ENCODE assay signal across 9 mouse cellular contexts in the genomic region with DNA sequence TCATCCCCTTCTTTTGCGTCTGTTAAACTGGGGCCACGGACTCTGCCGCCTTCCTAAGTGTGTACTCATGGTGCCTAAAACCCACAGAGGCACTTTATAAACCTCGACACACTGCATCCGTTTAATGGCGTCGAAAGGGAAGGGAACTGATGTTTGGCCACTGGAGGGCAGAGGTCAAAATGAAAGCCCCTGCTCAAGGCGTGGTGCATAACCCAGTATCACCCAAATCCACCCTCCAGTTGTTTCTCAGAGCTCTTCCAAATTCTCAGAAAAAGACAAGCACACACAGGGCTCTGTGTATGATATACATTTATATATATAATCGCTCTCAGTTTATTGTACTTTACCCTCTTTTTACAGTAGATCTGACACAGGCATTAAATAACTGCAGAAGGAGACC. TPM values are rescaled to one million over a fixed set of nuclear protein-coding genes. Genes with fewer than 3 reads are reported as not detected.
A peak's percentile ranks its signal among the peaks of the same experiment; 100 is the strongest.
DNase-seq lines count a peak whose midpoint lies in the region; ATAC-seq lines count a peak whose summit lies in the region.
"Had no signal": no experiment of that assay in that cellular context is flagged by ENCODE, and none has a peak within 500 bp of the region (broad histone marks: within the 10 kb centered on the region; RNA-seq: fewer than 3 reads in every experiment).

No protein-coding gene starts in this region.

- H3K4me2 ChIP-seq in heart, embryonic 11.5 days, result peak overlapping the region; percentile 41
- H3K4me2 ChIP-seq in neural tube, embryonic 12.5 days (replicated peaks), result 0 out of 2 replicates have a peak overlapping the region, but pooled peaks have one; percentile 38
- peak overlapping the region; percentile 61 for H3K4me2 ChIP-seq in liver, embryonic 11.5 days

- no peaks in the 10 kb centered on the region for H3K36me3 ChIP-seq in heart, embryonic 11.5 days (ENCODE audit: control insufficient read depth, insufficient read depth, low read length)
- peaks cover 3% of the 10 kb centered on the region; the same call in 1 of the 2 replicates for H3K36me3 ChIP-seq in neural tube, embryonic 12.5 days
- peaks cover 3% of the 10 kb centered on the region; the same call in 1 of the 2 replicates for H3K36me3 ChIP-seq in liver, embryonic 11.5 days (ENCODE audit: control insufficient read depth, insufficient read depth, low read length)

- H3K9me3 ChIP-seq in heart, embryonic 11.5 days (replicated peaks; ENCODE audit: control insufficient read depth, low read length), result no peaks in the 10 kb centered on the region
- H3K9me3 ChIP-seq in neural tube, embryonic 12.5 days, result no peaks in the 10 kb centered on the region
- H3K9me3 ChIP-seq in liver, embryonic 11.5 days (ENCODE audit: control insufficient read depth, low read length), result no peaks in the 10 kb centered on the region

- DNase-seq in heart, adult 18-20 months, result no peak
- DNase-seq in neural tube, embryonic 10.5 days (ENCODE audit: extremely low spot score, low spot score), result no peak
- DNase-seq in liver, embryonic 11.5 days (ENCODE audit: low spot score), result no peak
- no peak for DNase-seq in MN1 (ENCODE audit: low spot score)
- no peak for DNase-seq in layer of hippocampus, adult 9-10 months (ENCODE audit: low spot score)
- DNase-seq in cerebellum, adult 18-20 months, result no peak

- H3K27ac ChIP-seq in heart, embryonic 11.5 days (ENCODE audit: low read depth, low read length), result 0 out of 2 replicates have a peak overlapping the region, but pooled peaks have one; percentile 73
- no peak overlapping the region for H3K27ac ChIP-seq in neural tube, embryonic 12.5 days
- H3K27ac ChIP-seq in liver, embryonic 11.5 days (ENCODE audit: low read depth, low read length), result peak overlapping the region; percentile 66

- H3K4me1 ChIP-seq in heart, embryonic 11.5 days (ENCODE audit: control insufficient read depth, insufficient read depth, low read length), result peaks cover 42% of the 10 kb centered on the region
- H3K4me1 ChIP-seq in neural tube, embryonic 12.5 days, result peaks cover 23% of the 10 kb centered on the region
- H3K4me1 ChIP-seq in liver, embryonic 11.5 days (replicated peaks; ENCODE audit: control insufficient read depth, insufficient read depth, low read length), result peaks cover 47% of the 10 kb centered on the region

- no peak overlapping the region; the same call in 1 of the 2 replicates for H3K9ac ChIP-seq in heart, embryonic 11.5 days (ENCODE audit: low read depth, low read length)
- no peak overlapping the region for H3K9ac ChIP-seq in neural tube, embryonic 12.5 days
- peak overlapping the region; percentile 42 for H3K9ac ChIP-seq in liver, embryonic 11.5 days (ENCODE audit: low read depth, low read length)

- no peaks in the 10 kb centered on the region for H3K27me3 ChIP-seq in heart, embryonic 11.5 days (ENCODE audit: control insufficient read depth, insufficient read depth, low read length)
- H3K27me3 ChIP-seq in neural tube, embryonic 12.5 days (replicated peaks), result 0 out of 2 replicates have a peak, but pooled peaks cover 3% of the 10 kb centered on the region
- H3K27me3 ChIP-seq in liver, embryonic 11.5 days (replicated peaks; ENCODE audit: control insufficient read depth, insufficient read depth, low read length), result no peaks in the 10 kb centered on the region; the same call in 1 of the 2 replicates

- no peak overlapping the region for H3K4me3 ChIP-seq in heart, embryonic 11.5 days (ENCODE audit: low read depth, low read length)
- H3K4me3 ChIP-seq in neural tube, embryonic 12.5 days, result no peak overlapping the region
- peak overlapping the region; percentile 27; the same call in 1 of the 2 replicates for H3K4me3 ChIP-seq in liver, embryonic 11.5 days (ENCODE audit: low read depth, low read length)

- WGBS in heart, embryonic 11.5 days (ENCODE audit: insufficient replicate concordance), result 7% methylated on average over 9 of the region's 9 CpGs
- 6% methylated on average over 9 of the region's 9 CpGs for WGBS in neural tube, embryonic 12.5 days
- whole genome bisulfite sequencing in liver, embryonic 11.5 days, result 8% methylated on average over 9 of the region's 9 CpGs

- ATAC-seq in heart, embryonic 11.5 days (replicated peaks; ENCODE audit: insufficient number of reproducible peaks, low FRiP score, low TSS enrichment), result no peak; the same call in 1 of the 2 replicates
- no peak for ATAC-seq in neural tube, embryonic 12.5 days (ENCODE audit: low FRiP score, low read depth)
- peak; percentile 79 for ATAC-seq in liver, embryonic 11.5 days (replicated peaks; ENCODE audit: low FRiP score)

RNA-seq across cellular contexts. Expression of gene Atp1b2, which starts 6.3 kb away (rescaled TPM):
- polyA plus RNA-seq in heart, embryonic 11.5 days (2014; fragmentation: Nextera tagmentation; extraction: Ambion mirVana), result 31.0 and 36.2 TPM in 2 replicates
- 10 to 100 TPM; 15.2 to 16.4 TPM for total RNA-seq in heart, adult 18-20 months (2021)
- 8.4 and 10.8 TPM in 2 replicates for polyA plus RNA-seq in neural tube, embryonic 12.5 days (2016; fragmentation: Nextera tagmentation; extraction: Ambion mirVana)
- polyA plus RNA-seq in liver, embryonic 11.5 days (2014; fragmentation: Nextera tagmentation; extraction: Ambion mirVana), result 76.2 and 79.5 TPM in 2 replicates

RNA-seq across cellular contexts. Expression of gene Shbg, which starts 18.3 kb away (rescaled TPM):
- polyA plus RNA-seq in heart, embryonic 11.5 days (2014; fragmentation: Nextera tagmentation; extraction: Ambion mirVana), result 1.5 TPM in 1 of 2 replicates, not detected in the other
- total RNA-seq in heart, adult 18-20 months (2021), result not detected
- not detected in 2 replicates for polyA plus RNA-seq in neural tube, embryonic 12.5 days (2016; fragmentation: Nextera tagmentation; extraction: Ambion mirVana)
- 42.9 and 43.8 TPM in 2 replicates for polyA plus RNA-seq in liver, embryonic 11.5 days (2014; fragmentation: Nextera tagmentation; extraction: Ambion mirVana)
- total RNA-seq: layer of hippocampus, postnatal 36 days had no signal

RNA-seq across cellular contexts. Expression of gene Trp53, which starts 19.3 kb away (rescaled TPM):
- 103 and 107 TPM in 2 replicates for polyA plus RNA-seq in heart, embryonic 11.5 days (2014; fragmentation: Nextera tagmentation; extraction: Ambion mirVana)
- 10 to 100 TPM; 15.0 to 15.5 TPM for total RNA-seq in heart, adult 18-20 months (2021)
- polyA plus RNA-seq in neural tube, embryonic 12.5 days (2016; fragmentation: Nextera tagmentation; extraction: Ambion mirVana), result 116 and 120 TPM in 2 replicates
- polyA plus RNA-seq in liver, embryonic 11.5 days (2014; fragmentation: Nextera tagmentation; extraction: Ambion mirVana), result 196 and 198 TPM in 2 replicates

RNA-seq across cellular contexts. Expression of gene Wrap53, which starts 19.4 kb away (rescaled TPM):
- polyA plus RNA-seq in heart, embryonic 11.5 days (2014; fragmentation: Nextera tagmentation; extraction: Ambion mirVana), result 20.3 and 22.9 TPM in 2 replicates
- total RNA-seq in heart, adult 18-20 months (2021), result 1 to 10 TPM; 5.0 to 5.4 TPM
- 32.2 and 32.4 TPM in 2 replicates for polyA plus RNA-seq in neural tube, embryonic 12.5 days (2016; fragmentation: Nextera tagmentation; extraction: Ambion mirVana)
- polyA plus RNA-seq in liver, embryonic 11.5 days (2014; fragmentation: Nextera tagmentation; extraction: Ambion mirVana), result 33.7 and 39.3 TPM in 2 replicates

RNA-seq across cellular contexts. Expression of gene Sat2, which starts 22.4 kb away (rescaled TPM):
- 15.2 and 16.4 TPM in 2 replicates for polyA plus RNA-seq in heart, embryonic 11.5 days (2014; fragmentation: Nextera tagmentation; extraction: Ambion mirVana)
- total RNA-seq in heart, adult 18-20 months (2021), result 1 to 10 TPM; 3.3 to 3.8 TPM
- 22.0 and 23.3 TPM in 2 replicates for polyA plus RNA-seq in neural tube, embryonic 12.5 days (2016; fragmentation: Nextera tagmentation; extraction: Ambion mirVana)
- polyA plus RNA-seq in liver, embryonic 11.5 days (2014; fragmentation: Nextera tagmentation; extraction: Ambion mirVana), result 16.7 and 18.0 TPM in 2 replicates

Comparison
In these comparisons a context has a peak if more than half of its experiments do, and no peak if none do; other contexts are left out.
1. RNA of gene Shbg, which starts 18.3 kb away (polyA plus RNA-seq): 42.9 to 43.8 TPM in liver, embryonic 11.5 days; 1.5 TPM in heart, embryonic 11.5 days and not detected in neural tube, embryonic 12.5 days; every median in the first group is over 10 times any median in the second.
2. Peak in every context shown above with its lines, with median percentiles within 50 percentile points of each other: H3K4me2 ChIP-seq.